Comparison of ENCODE assay signal across 20 mouse cellular contexts in genomic region chr16:30403528-30403927, GRCm38 (mm10). TPM values are rescaled to one million over a fixed set of nuclear protein-coding genes. Genes with fewer than 3 reads are reported as not detected.
DNase-seq lines count a peak whose midpoint lies in the region; ATAC-seq and TF ChIP-seq lines count a peak whose summit lies in the region.
"Had no signal": no experiment of that assay in that cellular context is flagged by ENCODE, and none has a peak within 500 bp of the region (broad histone marks: within the 10 kb centered on the region; RNA-seq: fewer than 3 reads in every experiment).

No protein-coding gene starts in this region.

- no peak overlapping the region for H3K4me2 ChIP-seq in intestine, postnatal 0 days (replicated peaks; ENCODE audit: low read depth)
- no peak overlapping the region for H3K4me2 ChIP-seq in intestine, embryonic 16.5 days (ENCODE audit: low read depth, low read length)
- H3K4me2 ChIP-seq in kidney, embryonic 14.5 days (replicated peaks; ENCODE audit: low read depth, low read length), result no peak overlapping the region

- H3K4me1 ChIP-seq in intestine, postnatal 0 days (replicated peaks; ENCODE audit: control insufficient read depth, insufficient read depth, low read length), result peaks cover 11% of the 10 kb centered on the region
- H3K4me1 ChIP-seq in intestine, embryonic 16.5 days (ENCODE audit: control insufficient read depth, insufficient read depth, low read length), result peaks cover 12% of the 10 kb centered on the region
- no peaks in the 10 kb centered on the region for H3K4me1 ChIP-seq in kidney, embryonic 14.5 days (ENCODE audit: control insufficient read depth, insufficient read depth, low read length)
- H3K4me1 ChIP-seq in midbrain, embryonic 10.5 days, result no peaks in the 10 kb centered on the region

- H3K9me3 ChIP-seq in intestine, postnatal 0 days (ENCODE audit: control insufficient read depth), result no peaks in the 10 kb centered on the region
- no peaks in the 10 kb centered on the region for H3K9me3 ChIP-seq in intestine, embryonic 16.5 days (ENCODE audit: control insufficient read depth, low read length)
- no peaks in the 10 kb centered on the region for H3K9me3 ChIP-seq in kidney, embryonic 14.5 days (ENCODE audit: control insufficient read depth, low read length)
- H3K9me3 ChIP-seq in midbrain, embryonic 10.5 days (replicated peaks), result no peaks in the 10 kb centered on the region
- H3K9me3 ChIP-seq: G1E had no signal

- H3K36me3 ChIP-seq in intestine, postnatal 0 days (ENCODE audit: control insufficient read depth, insufficient read depth), result no peaks in the 10 kb centered on the region
- H3K36me3 ChIP-seq in intestine, embryonic 16.5 days (ENCODE audit: control insufficient read depth, insufficient read depth, low read length), result no peaks in the 10 kb centered on the region
- H3K36me3 ChIP-seq in kidney, embryonic 14.5 days (ENCODE audit: control insufficient read depth, insufficient read depth, low read length), result no peaks in the 10 kb centered on the region
- H3K36me3 ChIP-seq in midbrain, embryonic 10.5 days, result no peaks in the 10 kb centered on the region
- H3K36me3 ChIP-seq: G1E had no signal

- no peaks in the 10 kb centered on the region for H3K27me3 ChIP-seq in intestine, postnatal 0 days (replicated peaks; ENCODE audit: control insufficient read depth, insufficient read depth, low read length)
- no peaks in the 10 kb centered on the region for H3K27me3 ChIP-seq in intestine, embryonic 16.5 days (replicated peaks; ENCODE audit: control insufficient read depth, insufficient read depth, low read length)
- H3K27me3 ChIP-seq in kidney, embryonic 14.5 days (ENCODE audit: control insufficient read depth, insufficient read depth, low read length), result no peaks in the 10 kb centered on the region
- H3K27me3 ChIP-seq in midbrain, embryonic 10.5 days (ENCODE audit: low read depth, poor library complexity, severe bottlenecking), result no peaks in the 10 kb centered on the region
- H3K27me3 ChIP-seq: Patski had no signal

- H3K4me3 ChIP-seq in intestine, postnatal 0 days (ENCODE audit: low read depth, low read length), result no peak overlapping the region
- H3K4me3 ChIP-seq in intestine, embryonic 16.5 days (ENCODE audit: low read length), result no peak overlapping the region
- no peak overlapping the region for H3K4me3 ChIP-seq in kidney, embryonic 14.5 days (ENCODE audit: low read length)
- no peak overlapping the region for H3K4me3 ChIP-seq in midbrain, embryonic 10.5 days

- no peak overlapping the region for H3K9ac ChIP-seq in intestine, postnatal 0 days (ENCODE audit: low read depth, low read length)
- no peak overlapping the region for H3K9ac ChIP-seq in intestine, embryonic 16.5 days (ENCODE audit: low read depth, low read length)
- no peak overlapping the region for H3K9ac ChIP-seq in kidney, embryonic 14.5 days (ENCODE audit: low read depth, low read length)

- peak overlapping the region; percentile 21; the same call in 1 of the 2 replicates for H3K27ac ChIP-seq in intestine, postnatal 0 days (ENCODE audit: low read depth, low read length)
- H3K27ac ChIP-seq in intestine, embryonic 16.5 days (ENCODE audit: low read length), result no peak overlapping the region
- no peak overlapping the region for H3K27ac ChIP-seq in kidney, embryonic 14.5 days (ENCODE audit: low read depth, low read length)
- no peak overlapping the region for H3K27ac ChIP-seq in midbrain, embryonic 10.5 days (replicated peaks)

- DNase-seq in fat pad, adult 2 months (ENCODE audit: extremely low read depth, low read depth, low spot score), result peak; percentile 87
- DNase-seq in gonadal fat pad, adult 2 months (ENCODE audit: low read depth), result peak; percentile 84
- no peak for DNase-seq in midbrain, embryonic 10.5 days (ENCODE audit: low spot score)
- DNase-seq: adrenal gland, adult 2 months; adrenal gland, adult 8-10 months; adrenal gland, postnatal 10 days; adrenal gland, postnatal 14 days; adrenal gland, postnatal 25 days; adrenal gland, postnatal 36 days; B cell, adult 2 months; cerebellum, adult 11 months; cerebellum, adult 11-12 months; cerebellum, adult 18-20 months had no signal

- TF ChIP-seq CTCF in intestine, postnatal 0 days (IDR thresholded peaks at IDR 0.05; ENCODE audit: low read depth), result no peak

- whole genome bisulfite sequencing in intestine, postnatal 0 days, result 85% methylated on average over 3 of the region's 3 CpGs
- WGBS in intestine, embryonic 16.5 days, result 77% methylated on average over 3 of the region's 3 CpGs
- 79% methylated on average over 3 of the region's 3 CpGs for WGBS in kidney, embryonic 14.5 days
- WGBS in midbrain, embryonic 10.5 days, result 89% methylated on average over 3 of the region's 3 CpGs

- no peak for ATAC-seq in intestine, postnatal 0 days
- no peak for ATAC-seq in intestine, embryonic 16.5 days
- ATAC-seq in kidney, embryonic 14.5 days (ENCODE audit: low FRiP score, low TSS enrichment), result no peak
- ATAC-seq: activated CD4-positive, CD25-positive, alpha-beta regulatory T cell, adult 4 months; CD4-positive, CD25-positive, alpha-beta regulatory T cell, adult 4 months; Patski had no signal

RNA-seq across cellular contexts. Expression of gene Atp13a3, which starts 2.2 kb away (rescaled TPM):
- polyA plus RNA-seq in intestine, postnatal 0 days (2015; fragmentation: Nextera tagmentation; extraction: Ambion mirVana), result 22.0 and 23.9 TPM in 2 replicates
- 14.1 and 17.2 TPM in 2 replicates for polyA plus RNA-seq in intestine, embryonic 16.5 days (2015; fragmentation: Nextera tagmentation; extraction: Ambion mirVana)
- polyA plus RNA-seq in gonadal fat pad, adult 2 months (2012; rRNA removed), result 22.5 and 23.4 TPM in 2 replicates
- polyA plus RNA-seq in kidney, embryonic 14.5 days (2014; fragmentation: Nextera tagmentation; extraction: Ambion mirVana), result 13.5 and 20.2 TPM in 2 replicates
- 7.1 and 7.8 TPM in 2 replicates for polyA plus RNA-seq in midbrain, embryonic 10.5 days (2016; fragmentation: Nextera tagmentation; extraction: Ambion mirVana)
